Mouse (Mus musculus) intestine, embryonic 16.5 days (tissue): Measurements from ENCODE around the gene 1700029P11Rik. TPM values are rescaled to one million over a fixed set of nuclear protein-coding genes. Genes with fewer than 3 reads are reported as not detected.

ENCODE experiments used
- ATAC-seq: fragments of 200-750 bp; cut with Nextera tagmentation; 2 replicates; pipeline ENCODE4 v1.8.0; 2017; ENCODE audit warnings: moderate TSS enrichment, moderate library complexity
- H3K27ac ChIP-seq: fragments of 300-500 bp; sonication (generic); 2 replicates; pipeline ENCODE4 v1.5.1; 2014; ENCODE audit warnings: mild to moderate bottlenecking, low read length
- H3K27me3 ChIP-seq: fragments of 300-500 bp; sonication (generic); replicated peaks from 2 replicates; pipeline ENCODE4 v1.6.1; 2014; ENCODE audit warnings: low read length, control low read depth, mixed read lengths; ENCODE audit not compliant: control insufficient read depth, insufficient read depth
- H3K36me3 ChIP-seq: fragments of 300-500 bp; sonication (generic); 2 replicates; pipeline ENCODE4 v1.6.1; 2014; ENCODE audit warnings: low read length, control low read depth; ENCODE audit not compliant: control insufficient read depth, insufficient read depth
- H3K4me1 ChIP-seq: fragments of 300-500 bp; sonication (generic); 2 replicates; pipeline ENCODE4 v1.6.1; 2014; ENCODE audit warnings: low read length, control low read depth, mixed read lengths; ENCODE audit not compliant: control insufficient read depth, insufficient read depth
- H3K4me2 ChIP-seq: fragments of 300-500 bp; sonication (generic); 2 replicates; pipeline ENCODE4 v1.6.1; 2014; ENCODE audit warnings: low read depth, low read length, control low read depth
- H3K4me3 ChIP-seq: fragments of 300-500 bp; sonication (generic); 2 replicates; pipeline ENCODE4 v1.5.1; 2014; ENCODE audit warnings: mild to moderate bottlenecking, low read length
- H3K9ac ChIP-seq: fragments of 300-500 bp; sonication (generic); 2 replicates; pipeline ENCODE4 v1.6.1; 2014; ENCODE audit warnings: low read depth, low read length
- H3K9me3 ChIP-seq: fragments of 300-500 bp; sonication (generic); 2 replicates; pipeline ENCODE4 v1.6.1; 2016; ENCODE audit warnings: low read length, control low read depth; ENCODE audit not compliant: control insufficient read depth
- WGBS: fragments of 180-500 bp; shearing (Covaris S2); extraction: QIAGEN DNeasy Blood & Tissue Kit; methylation state at CpG from one replicate; pipeline ENCODE4 v1.1.7; 2014; 5-methylcytosine and 5-hydroxymethylcytosine counted together
- polyA plus RNA-seq: library from polyadenylated mRNA; unstranded; fragments of >200 nt; fragmentation: Nextera tagmentation; extraction: Ambion mirVana; gene quantifications from 2 replicates; pipeline ENCODE4 v1.2.1, GENCODE M21; 2015

The 1700029P11Rik gene
- polyA plus RNA-seq, 1 experiment from 2014 or later, result not detected

DNA sequence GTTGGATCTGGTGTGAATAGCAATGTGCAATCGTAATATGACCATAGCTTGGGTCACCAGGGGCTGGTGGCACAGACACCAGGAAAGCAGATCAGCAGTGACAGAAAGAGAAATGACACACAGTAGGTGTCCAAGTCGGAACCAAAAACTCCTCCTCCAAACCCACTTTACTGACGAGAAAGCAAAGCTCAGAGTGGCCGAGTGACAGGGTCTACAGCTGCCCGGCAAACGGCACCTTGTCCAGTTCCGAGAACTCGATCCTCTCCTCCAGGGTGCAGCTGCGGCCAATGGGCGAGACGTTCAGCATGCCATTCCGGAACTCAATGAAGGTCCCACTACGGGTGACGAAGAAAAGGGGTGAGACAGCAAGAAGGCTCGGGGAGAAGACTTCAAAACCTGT lies 24.9 kb upstream of the 1700029P11Rik start:
- Histone ChIP-seq H3K4me1 (no peaks in the 10 kb centered on the region), H3K36me3 (no peaks in the 10 kb centered on the region), H3K9ac (no peak overlapping the region), H3K27me3 (no peaks in the 10 kb centered on the region), H3K4me2 (no peak overlapping the region), H3K27ac (no peak overlapping the region), H3K9me3 (no peaks in the 10 kb centered on the region), H3K4me3 (no peak overlapping the region)
- 93% methylated on average over 15 of the region's 15 CpGs for WGBS
- no peak for ATAC-seq

DNA sequence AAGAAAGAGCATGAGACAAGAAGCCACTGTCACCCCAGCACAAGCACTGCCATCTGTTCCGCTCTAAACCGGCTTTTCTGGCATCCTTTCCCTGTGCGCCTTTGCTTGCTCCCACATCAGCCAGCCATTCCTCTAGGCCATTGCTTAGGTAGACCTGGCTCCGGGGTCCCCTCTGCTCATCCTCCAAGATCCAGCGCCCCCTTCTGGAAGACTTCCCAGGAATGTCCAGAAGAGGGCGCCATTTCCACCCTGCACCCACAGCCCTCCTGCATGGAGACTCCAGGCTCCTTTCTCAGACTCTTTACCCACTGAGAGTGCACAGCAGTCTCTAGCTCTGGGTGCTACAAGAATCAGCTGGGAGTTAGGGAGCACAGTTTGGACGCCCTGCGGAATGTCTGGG lies 23.9 kb upstream of the 1700029P11Rik start:
- no peak overlapping the region for H3K4me3 ChIP-seq
- no peaks in the 10 kb centered on the region for H3K27me3 ChIP-seq
- ATAC-seq, result no peak
- H3K9me3 ChIP-seq, result no peaks in the 10 kb centered on the region
- H3K4me1 ChIP-seq, result no peaks in the 10 kb centered on the region
- 57% methylated on average over 8 of the region's 8 CpGs for WGBS
- no peak overlapping the region for H3K27ac ChIP-seq
- H3K4me2 ChIP-seq, result no peak overlapping the region
- H3K36me3 ChIP-seq, result no peaks in the 10 kb centered on the region
- no peak overlapping the region for H3K9ac ChIP-seq

DNA sequence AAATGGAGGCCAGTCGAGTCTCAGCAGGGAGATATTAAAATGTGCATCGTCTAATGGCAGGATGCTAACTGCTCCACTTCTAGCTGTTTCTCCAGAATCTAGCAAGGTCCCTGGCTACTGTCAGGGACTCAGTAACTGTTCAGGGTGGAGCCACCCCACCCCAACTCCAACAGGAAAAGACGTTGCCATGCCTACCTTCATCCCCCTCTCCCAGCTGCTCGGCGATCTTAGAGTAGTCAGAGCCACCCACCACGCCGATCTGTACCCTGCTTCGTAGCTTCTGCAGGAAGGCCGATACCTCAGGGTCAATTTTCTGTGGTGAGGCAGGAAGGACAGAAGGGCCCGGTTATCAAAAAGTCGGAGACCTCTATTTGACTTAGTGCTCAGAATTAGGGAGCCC lies 22.7 kb upstream of the 1700029P11Rik start:
- H3K4me3 ChIP-seq, result no peak overlapping the region
- H3K4me1 ChIP-seq, result no peaks in the 10 kb centered on the region
- H3K27me3 ChIP-seq, result no peaks in the 10 kb centered on the region
- no peak overlapping the region for H3K9ac ChIP-seq
- no peak for ATAC-seq
- WGBS, result 85% methylated on average over 11 of the region's 11 CpGs
- no peak overlapping the region for H3K27ac ChIP-seq
- no peak overlapping the region for H3K4me2 ChIP-seq
- no peaks in the 10 kb centered on the region for H3K9me3 ChIP-seq
- no peaks in the 10 kb centered on the region for H3K36me3 ChIP-seq

- Histone ChIP-seq H3K36me3 (no peaks in the 10 kb centered on the region), H3K4me3 (no peak overlapping the region), H3K27ac (no peak overlapping the region), H3K9me3 (no peaks in the 10 kb centered on the region), H3K4me2 (no peak overlapping the region), H3K9ac (no peak overlapping the region), H3K27me3 (no peaks in the 10 kb centered on the region), H3K4me1 (no peaks in the 10 kb centered on the region)
- ATAC-seq, result no peak
- 85% methylated on average over 3 of the region's 3 CpGs for WGBS
Observed at GRCm38 (mm10) chr15:81958906-81959305, 21.4 kb upstream of the 1700029P11Rik start.

DNA sequence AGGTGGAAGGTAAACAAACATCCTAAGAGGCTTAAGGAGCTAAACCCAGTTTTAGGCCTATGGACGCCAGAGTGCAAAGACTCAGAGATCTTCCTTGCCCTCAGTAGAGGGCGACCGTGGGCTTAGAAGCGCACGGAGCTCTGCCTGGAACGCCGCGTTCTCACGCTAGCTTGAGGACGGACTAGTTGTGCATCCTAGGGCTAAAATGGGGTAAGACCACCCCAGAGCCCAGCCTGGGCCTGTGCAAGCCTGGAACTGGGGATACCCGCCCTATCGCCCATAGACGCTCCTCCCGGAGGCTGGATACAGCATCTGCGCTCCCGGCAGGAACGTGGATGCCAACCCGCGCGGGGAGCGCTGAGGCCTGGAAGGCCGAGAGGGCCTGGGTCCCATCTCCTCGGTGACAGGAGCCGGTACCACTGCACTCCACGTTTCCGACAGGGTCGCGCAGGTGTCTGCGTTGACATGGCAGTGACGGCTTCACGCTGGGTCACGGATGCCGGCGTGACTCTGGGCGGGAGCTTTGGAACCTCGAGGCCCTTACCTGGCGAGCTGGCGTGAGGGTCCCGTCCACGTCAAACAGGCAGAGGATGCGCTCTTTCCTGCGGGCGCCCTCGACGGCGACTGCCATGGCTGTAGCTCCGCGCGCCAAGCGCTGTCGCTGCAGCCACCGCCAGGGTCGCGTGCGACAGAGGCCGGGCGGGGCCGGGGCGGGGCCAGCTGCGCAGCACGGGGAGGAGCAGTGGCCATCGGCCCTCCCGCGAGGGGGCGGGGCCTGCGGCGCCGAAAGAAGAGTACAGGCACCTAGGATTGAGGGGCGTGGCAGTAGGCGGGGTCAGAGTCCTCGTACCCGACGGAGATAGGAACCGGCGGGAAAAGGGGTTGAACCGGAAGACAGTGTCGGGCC lies 19.9 kb upstream of the 1700029P11Rik start, which contains the start of gene Pmm1:
TSS of gene Pmm1 (minus strand) at position 760 of the 907 bp plus-strand sequence.
- H3K9ac ChIP-seq, result peak within 1 kb of the TSS; percentile 77
- peak within 1 kb of the TSS; percentile 61 for H3K27ac ChIP-seq
- no peaks in the 10 kb centered on the region for H3K4me1 ChIP-seq
- peak within 1 kb of the TSS; percentile 95 for H3K4me2 ChIP-seq
- ATAC-seq, result peak; percentile 99
- H3K4me3 ChIP-seq, result peak within 1 kb of the TSS; percentile 62
- no peaks in the 10 kb centered on the region for H3K9me3 ChIP-seq
- H3K27me3 ChIP-seq, result no peaks in the 10 kb centered on the region
- H3K36me3 ChIP-seq, result no peaks in the 10 kb centered on the region
- WGBS, result under 1% methylated on average over 77 of the region's 77 CpGs

DNA sequence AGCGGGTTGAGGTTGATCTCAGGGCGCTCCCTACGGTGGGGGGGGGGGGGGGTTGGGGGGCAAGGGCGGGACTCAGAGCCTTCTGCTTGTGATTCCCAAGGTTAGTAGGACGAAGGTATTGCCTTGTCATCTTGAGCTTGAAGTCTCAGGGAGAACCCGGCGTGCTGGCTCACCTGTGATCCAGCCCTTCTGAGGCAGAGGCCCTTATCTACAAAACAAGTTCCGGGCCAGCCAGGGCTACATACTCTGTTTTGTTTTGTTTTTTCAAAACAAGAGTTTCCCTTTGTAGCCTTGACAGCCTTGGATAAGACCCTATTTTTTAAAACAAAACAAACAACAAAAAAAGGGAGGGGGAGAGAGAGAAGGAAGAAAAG lies 19.3 kb upstream of the 1700029P11Rik start:
- Histone ChIP-seq H3K36me3 (no peaks in the 10 kb centered on the region), H3K9me3 (no peaks in the 10 kb centered on the region), H3K4me3 (peak overlapping the region; percentile 62), H3K4me1 (no peaks in the 10 kb centered on the region), H3K27me3 (no peaks in the 10 kb centered on the region), H3K9ac (peak overlapping the region; percentile 52), H3K27ac (peak overlapping the region; percentile 34; the same call in 1 of the 2 replicates), H3K4me2 (peak overlapping the region; percentile 95)
- WGBS, result under 1% methylated on average over 8 of the region's 8 CpGs
- peak; percentile 73 for ATAC-seq

DNA sequence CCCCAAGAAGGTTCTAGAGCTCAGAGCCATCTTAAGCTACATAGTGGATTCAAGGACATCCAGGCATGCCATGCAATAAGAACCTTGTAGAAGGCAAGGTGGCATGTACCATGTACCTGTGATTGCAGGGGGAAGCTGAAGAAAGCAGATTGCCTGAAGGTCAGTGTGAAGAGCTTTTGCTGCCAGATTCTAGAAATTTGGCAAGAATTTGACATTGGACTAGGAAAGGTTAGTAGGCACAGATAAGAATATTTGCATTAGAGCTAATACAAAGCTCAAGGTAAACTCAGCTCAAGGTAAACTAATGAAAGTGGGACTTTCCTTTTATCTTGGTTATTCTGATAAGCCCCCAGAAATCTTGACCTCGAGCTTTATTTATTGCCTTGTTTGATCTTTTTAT lies 16.1 kb upstream of the 1700029P11Rik start:
- Histone ChIP-seq H3K27ac (no peak overlapping the region), H3K4me3 (no peak overlapping the region), H3K4me2 (no peak overlapping the region), H3K9ac (no peak overlapping the region), H3K9me3 (no peaks in the 10 kb centered on the region), H3K36me3 (no peaks in the 10 kb centered on the region), H3K4me1 (no peaks in the 10 kb centered on the region), H3K27me3 (no peaks in the 10 kb centered on the region)
- ATAC-seq, result no peak
- 33% methylated on average over 1 of the region's 1 CpGs for WGBS

- no peak for ATAC-seq
- Histone ChIP-seq H3K4me3 (no peak overlapping the region), H3K4me1 (no peaks in the 10 kb centered on the region), H3K36me3 (no peaks in the 10 kb centered on the region), H3K4me2 (no peak overlapping the region), H3K9ac (no peak overlapping the region), H3K27me3 (no peaks in the 10 kb centered on the region), H3K9me3 (no peaks in the 10 kb centered on the region), H3K27ac (no peak overlapping the region)
- WGBS, result 63% methylated on average over 4 of the region's 4 CpGs
Observed at GRCm38 (mm10) chr15:81964980-81965545, 15.3 kb upstream of the 1700029P11Rik start.

- Histone ChIP-seq H3K4me2 (no peak overlapping the region), H3K9ac (no peak overlapping the region), H3K27ac (no peak overlapping the region), H3K36me3 (no peaks in the 10 kb centered on the region), H3K9me3 (no peaks in the 10 kb centered on the region), H3K4me1 (no peaks in the 10 kb centered on the region), H3K4me3 (no peak overlapping the region), H3K27me3 (no peaks in the 10 kb centered on the region)
- 78% methylated on average over 13 of the region's 14 CpGs for WGBS
- ATAC-seq, result no peak
Observed at GRCm38 (mm10) chr15:81966062-81966829, 14.1 kb upstream of the 1700029P11Rik start.
